Mouse (Mus musculus) erythroblast, embryonic 14.5 days (primary cell): ENCODE results near the gene Gm29776.

ENCODE experiments used
- GATA1 ChIP-seq: IDR thresholded peaks from 2 replicates; pipeline ENCODE4 v1.6.1; 2012; ENCODE audit warnings: low read length, inconsistent platforms, mixed read lengths
- TAL1 ChIP-seq: IDR thresholded peaks from 3 replicates; pipeline ENCODE4 v1.6.1; 2012; ENCODE audit warnings: low read length, inconsistent platforms, mixed read lengths

GRCm38 (mm10) chr14:54737634-54738033 is 39.0 kb upstream of the Gm29776 start:
- TF ChIP-seq GATA1 (no peak), TAL1 (no peak)
